Mouse (Mus musculus) fat pad, adult 2 months (tissue): ENCODE measurements at regions not wholly inside any gene's neighbourhood (a gene's known extent, or its start where the extent isn't known, plus 50 kb on each side); places are given as distances from the start of the nearest gene placed in this dataset.
"Not testable (repeated sequence)": the region's sequence is repeated elsewhere in the genome, so short reads cannot be mapped to it uniquely, and the experiment has no call there.

Experiments
- DNase-seq: peaks from one replicate; pipeline ENCODE4 v3.0.0-alpha.2; 2011; ENCODE audit warnings: low read depth, low spot score; ENCODE audit errors: extremely low read depth

DNA sequence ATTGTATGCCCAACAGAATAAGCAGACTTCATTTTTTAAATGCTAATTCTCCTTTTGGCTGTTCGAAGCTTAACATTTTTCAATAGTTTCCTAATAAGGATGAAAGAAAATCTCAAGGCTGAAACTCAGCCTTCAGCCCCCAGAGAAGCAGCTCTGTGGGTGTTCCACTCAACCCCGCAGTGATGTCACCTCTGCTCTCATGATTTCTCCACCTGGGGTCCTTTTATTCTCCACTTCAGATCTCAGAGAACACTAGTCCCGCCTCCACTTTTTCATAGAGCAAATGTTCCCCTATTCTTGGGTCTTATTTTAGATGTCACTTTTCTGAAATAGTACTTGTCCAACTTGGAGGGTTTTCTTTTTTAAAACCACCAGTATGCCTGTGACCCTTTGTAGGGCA, 567.3 kb downstream of the Cntn3 start:
- DNase-seq = no peak

DNA sequence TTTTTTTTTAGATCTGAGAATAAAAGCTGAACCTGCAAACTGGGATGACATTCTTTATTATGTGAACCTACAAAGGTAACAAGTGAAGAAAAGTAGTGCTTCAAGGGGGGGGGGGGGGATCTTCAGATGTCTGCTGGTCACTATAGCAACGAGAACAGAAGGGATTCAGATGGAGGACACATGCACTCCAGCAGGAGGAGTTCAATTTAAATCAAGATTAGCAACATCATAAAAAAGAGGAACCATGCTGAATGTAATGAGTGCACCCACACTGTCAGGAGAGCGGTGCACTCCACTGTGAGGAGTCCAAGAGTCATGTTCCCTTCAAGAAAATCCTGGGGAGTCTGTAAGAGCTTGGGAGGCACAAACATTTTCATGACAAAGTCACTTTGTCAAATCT, 574.7 kb downstream of the Cntn3 start:
- DNase-seq = no peak

DNA sequence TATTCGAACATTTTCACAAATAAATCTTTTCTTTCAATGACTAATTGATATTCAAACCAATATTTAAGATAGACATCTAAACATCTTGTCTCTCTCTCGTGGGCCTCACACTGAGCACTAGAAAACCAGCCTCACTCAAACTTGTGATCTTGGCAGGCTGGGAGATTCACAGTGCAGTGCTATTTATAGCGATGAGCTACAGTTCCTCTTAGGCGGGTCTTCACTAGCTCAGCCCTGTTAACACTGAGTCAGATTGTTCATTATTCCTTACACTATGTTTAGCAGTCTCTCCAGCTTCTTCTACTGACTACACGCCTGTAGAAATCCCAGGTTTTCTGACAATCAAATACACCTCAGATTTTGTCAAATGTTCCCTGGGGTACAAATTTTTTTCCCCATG, 575.3 kb downstream of the Cntn3 start:
- no peak for DNase-seq

DNA sequence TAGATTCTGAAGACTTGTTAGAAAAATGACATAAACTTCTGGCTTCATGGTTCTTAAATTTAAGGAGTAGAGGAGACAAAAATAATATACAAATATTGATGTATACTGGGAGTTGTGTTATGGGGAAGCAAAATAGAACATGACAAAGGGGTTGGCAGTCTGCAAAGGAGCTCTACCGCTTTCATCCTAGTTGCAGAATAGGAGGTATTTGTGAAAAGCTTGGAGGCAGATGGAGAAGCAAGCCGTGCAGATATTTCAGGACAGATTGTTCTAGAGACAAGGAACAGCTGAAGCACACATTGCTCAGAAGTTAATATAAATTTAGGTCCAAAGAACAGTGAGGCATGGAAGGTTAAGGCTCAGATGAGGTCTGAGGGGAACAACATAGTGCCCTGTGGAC, 580.1 kb downstream of the Cntn3 start:
- no peak for DNase-seq

DNA sequence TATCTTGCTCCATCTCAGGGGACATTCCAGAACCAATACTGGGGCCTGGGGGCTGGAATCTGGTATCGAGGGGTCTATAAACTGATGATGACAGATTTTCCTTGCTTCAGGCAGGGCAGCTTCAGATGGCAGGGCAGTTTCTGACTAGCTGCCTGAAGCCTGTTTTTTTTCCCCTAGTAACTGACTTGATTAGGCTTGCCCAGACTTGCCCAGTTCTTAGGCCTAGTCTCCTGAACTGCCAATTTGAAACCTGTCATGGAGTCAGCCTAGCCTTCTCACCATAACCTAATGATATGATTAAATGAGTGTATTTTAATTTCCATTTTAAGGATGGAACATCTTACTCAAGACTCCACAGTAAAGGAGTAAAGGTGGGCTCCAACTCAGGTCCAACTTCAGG, 591.2 kb downstream of the Cntn3 start:
- no peak for DNase-seq

DNA sequence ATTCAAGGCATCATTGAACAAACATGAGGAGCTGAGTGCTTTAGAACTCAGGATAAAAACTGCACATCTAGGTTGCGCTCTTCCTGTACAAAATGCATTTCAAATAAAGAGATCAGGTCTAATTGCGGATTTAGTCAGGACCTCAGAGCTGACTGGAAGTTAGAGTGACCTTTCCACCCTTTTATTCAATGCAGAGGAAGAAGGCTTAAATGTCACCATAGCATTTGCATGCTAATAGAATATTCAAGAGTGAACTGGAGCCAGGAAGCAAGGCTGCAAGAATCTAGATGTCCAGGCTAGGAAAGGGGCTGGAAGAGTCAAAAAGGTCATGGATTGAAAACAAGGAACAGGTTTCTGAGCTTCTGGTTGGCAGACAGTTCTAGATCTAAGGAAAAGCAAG, 593.7 kb downstream of the Cntn3 start:
- DNase-seq = no peak

DNA sequence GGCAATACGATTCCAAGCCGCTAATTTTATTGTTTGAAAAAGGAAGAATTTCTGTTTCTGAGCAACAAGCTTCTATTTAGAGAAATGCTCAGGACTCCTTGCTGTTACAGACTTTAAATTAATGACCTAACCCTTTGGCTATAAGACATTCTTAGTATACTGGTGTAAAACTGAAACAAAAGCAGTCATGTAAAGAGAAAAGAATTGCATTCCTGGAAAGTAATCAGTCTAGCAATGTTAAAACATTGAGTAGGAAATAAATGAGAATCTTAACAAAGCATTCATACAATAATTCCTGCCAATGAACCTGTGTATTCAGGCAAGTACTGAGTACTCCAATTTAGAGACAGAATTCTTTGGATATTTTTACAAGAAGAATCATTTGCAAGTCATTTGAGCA, 587.2 kb upstream of the Pdzrn3 start:
- DNase-seq = no peak

DNA sequence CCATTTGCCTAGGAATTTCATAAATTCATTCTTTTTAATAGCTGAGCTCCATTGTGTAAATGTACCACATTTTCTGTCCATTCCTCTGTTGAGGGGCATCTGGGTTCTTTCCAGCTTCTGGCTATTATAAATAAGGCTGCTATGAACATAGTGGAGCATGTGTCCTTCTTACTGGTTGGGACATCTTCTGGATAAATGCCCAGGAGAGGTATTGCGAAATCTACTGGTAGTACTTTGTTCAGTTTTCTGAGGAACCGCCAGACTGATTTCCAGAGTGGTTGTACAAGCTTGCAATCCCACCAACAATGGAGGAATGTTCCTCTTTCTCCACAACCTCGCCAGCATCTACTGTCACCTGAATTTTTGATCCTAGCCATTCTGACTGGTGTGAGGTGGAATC, 583.8 kb upstream of the Pdzrn3 start:
- not testable (repeated sequence) for DNase-seq

DNA sequence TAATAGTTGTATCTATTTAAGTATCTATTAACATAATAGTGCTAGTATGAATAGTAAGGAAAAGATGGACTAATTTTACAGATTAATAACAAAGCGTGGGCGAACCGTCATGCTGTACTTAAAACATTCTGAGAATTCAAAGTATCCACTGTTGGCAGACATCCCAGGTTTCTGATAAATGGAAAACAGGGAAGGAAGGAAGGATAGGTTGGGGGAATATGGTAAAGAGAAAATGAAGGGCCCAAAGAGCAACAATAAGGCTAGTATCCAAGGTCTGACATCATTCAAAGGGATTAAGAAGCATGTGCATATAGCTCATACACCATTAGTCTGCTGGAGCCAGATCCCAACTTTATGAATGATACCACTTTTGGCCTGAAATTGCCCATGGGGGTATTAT, 572.0 kb upstream of the Pdzrn3 start:
- DNase-seq = no peak

DNA sequence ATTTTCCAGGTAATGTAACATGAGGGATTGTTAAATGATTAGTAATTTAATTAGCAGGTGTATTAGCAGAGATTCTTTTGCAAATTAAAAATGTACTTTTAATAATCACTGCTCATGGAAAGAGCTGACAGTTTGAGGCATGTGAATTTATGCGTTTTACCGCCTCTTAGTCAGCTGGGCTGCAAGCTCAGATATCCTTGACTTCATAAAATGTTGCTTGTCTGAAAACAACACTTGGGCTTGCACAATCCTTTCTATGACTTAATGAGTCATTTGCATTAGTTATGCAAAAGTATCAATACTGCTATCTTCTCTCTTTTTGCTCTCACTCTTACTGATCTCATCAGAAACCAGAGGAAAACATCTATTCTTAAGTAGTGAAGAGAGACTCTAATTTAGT, 571.3 kb upstream of the Pdzrn3 start:
- no peak for DNase-seq

DNA sequence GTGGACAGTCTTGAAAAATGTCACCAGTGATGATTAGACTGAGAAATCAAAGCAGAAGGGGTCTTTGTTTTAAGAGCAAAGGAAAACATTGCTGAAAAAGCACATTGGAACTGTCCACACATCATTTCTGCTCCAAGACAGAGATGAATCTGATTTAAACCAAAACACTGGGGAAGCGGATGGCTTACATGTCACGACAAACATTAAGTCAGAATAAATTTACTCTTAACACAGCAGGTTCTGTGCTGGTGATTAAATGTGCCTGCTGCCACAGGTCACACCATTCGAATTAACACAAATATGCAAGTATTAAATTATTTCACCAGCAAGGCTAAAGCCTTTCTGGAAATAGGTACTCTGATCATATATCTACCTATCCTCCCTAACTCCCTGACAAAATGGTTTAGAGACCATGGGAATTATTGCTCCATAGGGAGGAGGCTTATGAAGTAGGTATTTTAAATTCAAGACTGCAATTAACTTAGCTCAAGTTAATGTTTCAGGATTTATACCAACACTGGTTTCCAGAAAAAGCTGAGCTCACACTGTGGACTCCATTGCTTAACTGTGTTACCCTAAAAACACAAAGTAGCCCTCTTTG, 562.7 kb upstream of the Pdzrn3 start:
- no peak for DNase-seq

DNA sequence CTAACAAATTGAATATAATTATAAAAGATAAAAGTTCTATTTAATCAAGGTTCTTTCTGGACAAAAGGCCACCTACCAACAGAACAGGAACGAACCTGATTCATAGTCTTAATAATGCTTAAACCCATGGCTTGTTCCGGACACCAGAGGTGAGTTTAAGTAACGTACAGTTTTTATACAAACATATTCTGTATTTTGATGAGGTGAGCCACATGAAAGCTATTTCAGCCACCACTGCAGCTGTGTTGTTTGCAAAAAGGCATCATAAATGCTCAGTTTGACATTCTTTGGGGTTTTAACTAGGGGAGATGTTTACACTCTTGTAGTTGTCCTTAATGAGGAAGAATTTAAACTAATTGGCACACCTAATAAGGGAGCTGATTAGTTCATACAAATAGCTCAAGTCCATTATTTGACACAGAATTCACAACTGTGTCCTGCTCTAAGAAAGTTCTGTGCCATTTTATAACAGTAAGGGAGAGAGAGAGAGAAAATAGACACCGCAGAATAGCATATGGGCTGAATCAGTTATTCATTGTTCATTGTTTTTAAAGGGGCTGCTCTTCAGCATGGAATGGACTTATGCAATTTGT, 560.8 kb upstream of the Pdzrn3 start:
- DNase-seq = no peak

DNA sequence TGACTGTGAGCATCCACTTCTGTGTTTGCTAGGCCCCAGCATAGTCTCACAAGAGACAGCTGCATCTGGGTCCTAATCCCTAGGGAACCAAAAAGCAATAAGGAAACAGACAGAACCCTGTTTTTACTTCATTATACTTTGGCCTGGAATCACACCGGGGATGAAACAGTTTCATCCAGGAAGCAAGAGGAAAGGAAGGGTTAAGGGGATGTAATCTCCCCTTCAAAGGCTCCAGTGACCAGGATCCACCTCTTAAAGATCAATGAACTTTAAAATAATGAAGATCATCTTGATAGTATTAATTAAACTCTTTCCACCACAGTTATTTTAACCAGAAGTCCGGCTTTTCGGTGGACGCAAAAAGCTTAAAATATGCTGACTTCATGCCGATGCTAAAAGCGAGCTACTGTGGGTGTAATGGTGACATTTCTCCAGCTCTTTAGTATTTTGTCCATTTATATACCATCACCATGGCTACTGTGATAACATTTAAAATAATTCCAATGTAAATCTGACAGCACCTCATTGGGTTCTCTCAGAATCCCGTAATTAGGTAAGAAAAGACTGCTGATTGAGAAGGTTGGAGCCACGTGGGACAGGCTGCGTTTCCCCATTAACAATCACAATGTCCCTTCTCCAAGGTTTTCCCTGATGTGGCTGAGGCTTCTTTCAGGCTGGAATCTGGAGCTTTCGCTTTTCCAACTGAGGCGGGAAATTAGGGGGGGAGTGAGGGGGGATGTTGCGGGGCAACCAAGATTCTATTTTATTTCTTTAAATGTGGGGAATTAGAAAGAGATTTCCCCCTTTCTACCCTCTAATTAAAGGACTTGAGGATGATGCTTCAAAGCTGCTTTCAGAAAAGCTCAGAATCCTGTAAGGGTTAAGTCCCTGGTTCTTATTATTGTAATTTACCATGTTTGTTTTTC, 560.0 kb upstream of the Pdzrn3 start:
- DNase-seq = no peak

DNA sequence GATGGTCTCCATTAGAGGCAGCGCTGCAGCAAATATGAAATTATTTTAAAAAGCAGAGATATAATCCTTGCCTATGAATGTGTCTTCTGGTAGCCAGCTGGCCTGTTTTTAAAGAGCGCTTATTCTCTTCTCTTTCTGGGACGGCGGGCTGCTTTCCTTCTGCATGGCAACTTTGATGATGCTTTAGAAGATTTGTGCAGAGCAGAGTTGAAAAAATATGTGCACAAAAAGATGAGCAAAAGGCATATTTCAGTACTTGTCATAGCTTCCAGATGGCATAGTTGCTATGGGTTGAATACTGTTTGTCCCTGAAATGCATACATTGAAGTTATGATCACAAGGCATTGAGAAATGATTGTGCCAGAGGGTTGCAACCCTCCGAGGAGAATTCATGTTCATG, 554.1 kb upstream of the Pdzrn3 start:
- DNase-seq = no peak

DNA sequence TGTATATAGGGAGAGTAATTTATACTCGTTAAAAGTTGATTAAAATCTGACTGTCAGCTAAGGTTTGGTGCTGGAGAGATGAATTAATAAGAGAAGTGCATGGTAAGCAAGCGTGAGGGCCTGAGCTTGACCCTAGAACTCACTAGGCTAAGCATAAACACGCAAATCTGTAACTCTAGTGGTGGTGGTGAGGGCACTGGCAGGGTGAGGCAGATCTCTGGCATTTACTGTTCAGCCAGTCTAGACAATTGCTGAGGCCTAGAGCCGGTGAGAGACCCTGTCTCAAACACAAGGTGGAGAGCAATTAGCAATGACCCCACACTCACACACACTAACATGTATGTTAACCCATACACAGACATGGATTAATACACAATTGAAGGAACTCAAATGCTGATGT, 544.0 kb upstream of the Pdzrn3 start:
- DNase-seq = no peak

DNA sequence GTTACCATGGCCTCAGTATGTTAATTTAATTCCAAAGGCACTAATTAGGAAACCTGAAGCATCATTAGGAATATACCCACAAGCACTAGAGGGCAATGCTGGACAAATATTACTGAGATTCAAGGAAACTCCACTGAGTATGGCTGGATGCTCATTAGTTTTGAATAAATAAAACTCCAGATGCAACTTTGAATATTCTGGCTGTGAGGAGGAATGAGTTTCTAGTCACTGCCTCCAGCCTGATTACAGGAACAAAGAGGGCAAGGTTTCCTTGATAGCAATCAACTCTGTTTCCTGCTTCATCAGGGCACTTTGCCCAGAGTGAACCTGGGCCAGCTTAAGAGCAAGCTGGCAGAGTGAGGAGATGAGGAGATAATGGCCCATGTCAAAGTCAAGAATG, 543.5 kb upstream of the Pdzrn3 start:
- peak; percentile 7 for DNase-seq

DNA sequence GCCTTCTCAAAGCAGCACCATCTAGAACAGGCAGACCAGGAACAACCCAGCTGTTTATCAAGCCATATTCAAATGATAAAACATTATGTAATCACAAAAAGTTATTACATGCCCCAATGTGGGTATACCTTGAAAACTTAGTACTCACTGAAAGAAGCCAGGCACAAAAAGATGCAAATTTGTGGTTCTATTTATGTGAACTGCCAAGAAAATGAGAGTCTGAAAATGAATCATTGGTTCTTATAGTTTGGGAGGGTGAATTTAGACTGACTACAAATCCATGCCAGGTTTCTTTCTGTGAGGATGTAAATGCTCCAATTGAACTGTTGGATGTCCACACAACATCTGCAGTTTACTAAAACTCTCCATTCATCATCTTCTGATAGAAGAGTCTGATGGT, 541.2 kb upstream of the Pdzrn3 start:
- DNase-seq = no peak

DNA sequence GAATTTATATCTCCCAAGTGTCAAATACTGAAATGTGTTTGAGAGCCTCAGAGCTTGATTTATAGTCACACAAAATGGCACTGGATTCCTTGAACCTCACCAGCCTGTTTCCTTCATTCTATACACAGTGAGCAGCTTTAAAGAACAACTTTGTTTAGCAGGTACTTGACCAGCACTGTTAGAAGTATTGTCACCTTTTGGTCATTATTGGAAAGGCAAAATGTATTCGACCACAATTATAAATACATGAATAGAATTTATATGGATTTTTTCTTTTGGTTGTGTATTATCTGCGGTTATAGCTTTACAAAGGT, 527.3 kb upstream of the Pdzrn3 start:
- no peak for DNase-seq

DNA sequence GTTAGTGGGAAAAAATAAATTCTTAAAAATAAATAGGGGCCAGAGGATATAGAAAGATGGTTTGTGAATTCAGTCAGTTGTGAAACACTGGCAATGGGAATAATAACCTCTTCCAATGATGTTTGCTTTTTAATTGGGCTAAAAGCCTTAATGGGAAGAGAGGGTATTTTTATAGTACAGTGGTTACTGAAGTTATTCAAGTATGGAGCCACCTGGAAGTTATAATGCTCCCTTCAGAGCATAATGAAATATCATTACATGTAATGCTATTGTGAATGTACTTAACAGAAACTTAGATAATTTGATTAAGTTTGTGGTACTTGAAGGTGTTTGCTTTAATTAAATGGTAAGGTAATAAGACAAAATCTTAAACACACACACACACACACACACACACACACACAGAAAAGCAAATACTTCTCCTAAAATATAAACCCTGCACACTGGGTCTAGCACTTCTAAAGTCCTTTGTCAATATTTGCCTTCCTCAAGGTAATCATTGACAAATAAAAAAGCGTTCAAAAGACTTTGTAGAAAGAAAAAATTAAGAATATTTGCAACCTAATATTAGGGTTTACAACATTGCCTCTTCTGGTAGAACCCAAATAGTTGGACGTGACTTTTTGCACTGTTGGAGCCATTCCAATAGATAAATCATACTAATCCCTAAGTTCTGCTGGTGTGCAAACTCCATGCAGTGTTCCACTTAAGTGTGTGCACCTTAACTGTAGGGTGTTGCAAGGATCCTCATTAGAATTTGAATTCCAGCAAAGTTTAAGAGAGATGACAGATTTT, 526.7 kb upstream of the Pdzrn3 start:
- no peak for DNase-seq

DNA sequence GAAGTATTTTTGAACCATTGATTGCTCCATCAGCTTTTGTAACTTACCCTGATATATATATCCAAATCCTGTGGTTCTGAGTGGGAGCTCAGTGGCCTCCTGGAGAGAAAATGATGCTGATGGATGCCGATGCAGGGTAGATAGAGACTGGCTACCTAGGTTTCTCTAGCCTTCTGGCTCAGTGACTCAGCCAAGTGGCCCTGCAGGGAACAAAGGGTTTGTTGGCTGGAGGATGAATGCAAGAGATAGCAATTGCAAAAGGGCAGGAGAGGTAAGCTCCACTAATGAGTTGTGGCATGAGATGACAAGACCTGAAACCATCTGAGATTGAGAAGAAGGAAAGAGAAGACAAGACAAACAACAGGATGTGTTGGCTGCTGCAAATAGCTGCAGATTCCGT, 524.6 kb upstream of the Pdzrn3 start:
- no peak for DNase-seq

DNA sequence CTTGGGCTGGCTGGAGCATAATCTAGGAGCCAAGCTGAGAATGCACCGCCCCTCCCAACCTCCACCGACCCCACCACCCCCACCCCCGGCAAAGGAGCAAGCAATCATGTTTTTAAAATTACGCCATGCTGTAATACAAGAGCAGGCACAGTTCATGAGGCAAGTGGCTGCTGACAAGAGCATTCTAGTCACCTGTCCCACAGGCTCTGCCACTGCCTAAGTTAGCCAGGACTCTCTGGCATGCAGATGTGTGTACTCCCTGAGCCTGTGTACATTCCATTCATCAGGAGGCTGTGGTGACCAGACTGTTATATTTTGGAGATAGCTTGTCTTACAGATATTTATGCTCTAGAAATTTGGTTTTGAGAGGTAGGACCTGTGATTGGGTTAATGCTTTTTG, 520.8 kb upstream of the Pdzrn3 start:
- DNase-seq = no peak

DNA sequence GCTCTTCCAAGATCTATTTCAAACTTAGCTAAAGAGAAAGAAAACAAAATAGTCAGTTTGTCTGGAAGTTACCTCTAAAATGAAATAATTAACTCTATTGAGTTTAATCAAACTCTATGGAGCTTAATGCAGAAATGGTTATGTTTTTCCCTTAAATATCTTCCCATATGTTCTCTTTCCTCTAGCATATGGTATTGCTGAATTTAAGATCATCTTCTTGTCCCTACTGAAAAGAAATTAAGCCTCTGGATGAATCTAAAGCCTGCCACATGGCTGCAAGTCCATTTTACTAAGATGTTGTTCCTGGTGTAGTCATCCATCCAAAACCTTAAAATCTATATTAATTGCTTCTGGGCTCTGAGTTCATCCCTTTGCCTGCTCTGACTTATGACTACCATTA, 513.0 kb upstream of the Pdzrn3 start:
- DNase-seq = no peak
